Mouse (Mus musculus) erythroid progenitor cell, adult 5-6 weeks (primary cell): ENCODE measurements at regions not wholly inside any gene's neighbourhood (a gene's known extent, or its start where the extent isn't known, plus 50 kb on each side); places are given as distances from the start of the nearest gene placed in this dataset.

Experiments used
- ATAC-seq: replicated peaks from 2 replicates; pipeline ENCODE4 v1.8.0; 2016; ENCODE audit warnings: moderate number of reproducible peaks, mild to moderate bottlenecking, moderate TSS enrichment, inconsistent platforms; ENCODE audit not compliant: poor library complexity, low FRiP score, severe bottlenecking

- no peak for ATAC-seq
These were observed 79.1 kb upstream of the Prdm1 start for GRCm38 (mm10) chr10:44607334-44607851.

GRCm38 (mm10) chr10:44604512-44604911 is 76.2 kb upstream of the Prdm1 start:
- no peak for ATAC-seq

- no peak for ATAC-seq
These were observed 75.2 kb upstream of the Prdm1 start for GRCm38 (mm10) chr10:44603461-44603860.

GRCm38 (mm10) chr10:44601550-44601949 is 73.2 kb upstream of the Prdm1 start:
- no peak for ATAC-seq

- no peak for ATAC-seq
These were observed 71.6 kb upstream of the Prdm1 start for GRCm38 (mm10) chr10:44599964-44600334.

- ATAC-seq = no peak
These were observed 71.1 kb upstream of the Prdm1 start for GRCm38 (mm10) chr10:44599331-44599963.

- ATAC-seq = no peak
These were observed 70.3 kb upstream of the Prdm1 start for GRCm38 (mm10) chr10:44598615-44599014.

- ATAC-seq = no peak
These were observed 67.6 kb upstream of the Prdm1 start for GRCm38 (mm10) chr10:44595932-44596331.

GRCm38 (mm10) chr10:44589842-44590241 is 61.5 kb upstream of the Prdm1 start:
- no peak for ATAC-seq

- ATAC-seq = no peak
These were observed 61.1 kb upstream of the Prdm1 start for GRCm38 (mm10) chr10:44589352-44589751.

- ATAC-seq = no peak
These were observed 54.4 kb upstream of the Prdm1 start for GRCm38 (mm10) chr10:44582736-44583135.
